Mouse (Mus musculus): Measurements from ENCODE around the gene Cmip. TPM values are rescaled to one million over a fixed set of nuclear protein-coding genes. Genes with fewer than 3 reads are reported as not detected.

Cmip gene
- polyA plus RNA-seq, 1 experiment from 2014 or later: 28.5 TPM

- no peaks in the 10 kb centered on the region for H3K4me1 ChIP-seq (ENCODE audit: control insufficient read depth, insufficient read depth, low read length)
- no peak overlapping the region for H3K4me3 ChIP-seq (ENCODE audit: low read depth, low read length)
- H3K36me3 ChIP-seq (ENCODE audit: control insufficient read depth, insufficient read depth, low read length): no peaks in the 10 kb centered on the region
- no peaks in the 10 kb centered on the region for H3K27me3 ChIP-seq (ENCODE audit: control insufficient read depth, insufficient read depth, low read length)
- DNase-seq (ENCODE audit: low spot score, missing footprints) (no peak), ATAC-seq (ENCODE audit: low FRiP score) (no peak)
- no peaks in the 10 kb centered on the region for H3K9me3 ChIP-seq (ENCODE audit: control insufficient read depth, low read length)
- no peak overlapping the region for H3K27ac ChIP-seq (ENCODE audit: low read depth, low read length)
- no peak overlapping the region for H3K9ac ChIP-seq (ENCODE audit: low read length)
- H3K4me2 ChIP-seq: no peak overlapping the region
- 61% methylated on average over 5 of the region's 5 CpGs for WGBS
Measured at GRCm38 (mm10) chr8:117480516-117480915, 223.7 kb downstream of the Cmip start.

GRCm38 (mm10) chr8:117481830-117482229 is 225.0 kb downstream of the Cmip start:
- Histone ChIP-seq H3K4me1 (ENCODE audit: control insufficient read depth, insufficient read depth, low read length) (no peaks in the 10 kb centered on the region), H3K9ac (ENCODE audit: low read length) (no peak overlapping the region), H3K36me3 (ENCODE audit: control insufficient read depth, insufficient read depth, low read length) (no peaks in the 10 kb centered on the region), H3K4me2 (no peak overlapping the region), H3K9me3 (ENCODE audit: control insufficient read depth, low read length) (no peaks in the 10 kb centered on the region), H3K27me3 (ENCODE audit: control insufficient read depth, insufficient read depth, low read length) (no peaks in the 10 kb centered on the region), H3K27ac (ENCODE audit: low read depth, low read length) (no peak overlapping the region), H3K4me3 (ENCODE audit: low read depth, low read length) (no peak overlapping the region)
- WGBS: 92% methylated on average over 5 of the region's 5 CpGs
- DNase-seq (ENCODE audit: low spot score, missing footprints): no peak
- ATAC-seq (ENCODE audit: low FRiP score): no peak

GRCm38 (mm10) chr8:117484731-117485130 is 227.9 kb downstream of the Cmip start:
- DNase-seq (ENCODE audit: low spot score, missing footprints) (no peak), ATAC-seq (ENCODE audit: low FRiP score) (no peak)
- Histone ChIP-seq H3K4me2 (no peak overlapping the region), H3K27me3 (ENCODE audit: control insufficient read depth, insufficient read depth, low read length) (no peaks in the 10 kb centered on the region), H3K9me3 (ENCODE audit: control insufficient read depth, low read length) (no peaks in the 10 kb centered on the region), H3K27ac (ENCODE audit: low read depth, low read length) (no peak overlapping the region), H3K9ac (ENCODE audit: low read length) (no peak overlapping the region), H3K4me1 (ENCODE audit: control insufficient read depth, insufficient read depth, low read length) (no peaks in the 10 kb centered on the region), H3K36me3 (ENCODE audit: control insufficient read depth, insufficient read depth, low read length) (no peaks in the 10 kb centered on the region), H3K4me3 (ENCODE audit: low read depth, low read length) (no peak overlapping the region)
- WGBS: 88% methylated on average over 8 of the region's 8 CpGs

GRCm38 (mm10) chr8:117485316-117485715 is 228.5 kb downstream of the Cmip start:
- no peak for DNase-seq (ENCODE audit: low spot score, missing footprints)
- no peak for ATAC-seq (ENCODE audit: low FRiP score)
- no peaks in the 10 kb centered on the region for H3K27me3 ChIP-seq (ENCODE audit: control insufficient read depth, insufficient read depth, low read length)
- H3K4me3 ChIP-seq (ENCODE audit: low read depth, low read length): no peak overlapping the region
- no peak overlapping the region for H3K4me2 ChIP-seq
- H3K9ac ChIP-seq (ENCODE audit: low read length): no peak overlapping the region
- no peaks in the 10 kb centered on the region for H3K9me3 ChIP-seq (ENCODE audit: control insufficient read depth, low read length)
- no peak overlapping the region for H3K27ac ChIP-seq (ENCODE audit: low read depth, low read length)
- H3K36me3 ChIP-seq (ENCODE audit: control insufficient read depth, insufficient read depth, low read length): no peaks in the 10 kb centered on the region
- 84% methylated on average over 1 of the region's 1 CpGs for WGBS
- H3K4me1 ChIP-seq (ENCODE audit: control insufficient read depth, insufficient read depth, low read length): no peaks in the 10 kb centered on the region

GRCm38 (mm10) chr8:117488246-117489005 is 231.6 kb downstream of the Cmip start:
- H3K36me3 ChIP-seq (ENCODE audit: control insufficient read depth, insufficient read depth, low read length): no peaks in the 10 kb centered on the region
- H3K9ac ChIP-seq (ENCODE audit: low read length): no peak overlapping the region
- DNase-seq (ENCODE audit: low spot score, missing footprints) (no peak), ATAC-seq (ENCODE audit: low FRiP score) (no peak)
- 82% methylated on average over 10 of the region's 10 CpGs for WGBS
- no peak overlapping the region for H3K4me2 ChIP-seq
- no peak overlapping the region for H3K27ac ChIP-seq (ENCODE audit: low read depth, low read length)
- no peaks in the 10 kb centered on the region for H3K9me3 ChIP-seq (ENCODE audit: control insufficient read depth, low read length)
- H3K4me1 ChIP-seq (ENCODE audit: control insufficient read depth, insufficient read depth, low read length): peaks cover 3% of the 10 kb centered on the region; the same call in 1 of the 2 replicates
- no peaks in the 10 kb centered on the region for H3K27me3 ChIP-seq (ENCODE audit: control insufficient read depth, insufficient read depth, low read length)
- no peak overlapping the region for H3K4me3 ChIP-seq (ENCODE audit: low read depth, low read length)

DNA sequence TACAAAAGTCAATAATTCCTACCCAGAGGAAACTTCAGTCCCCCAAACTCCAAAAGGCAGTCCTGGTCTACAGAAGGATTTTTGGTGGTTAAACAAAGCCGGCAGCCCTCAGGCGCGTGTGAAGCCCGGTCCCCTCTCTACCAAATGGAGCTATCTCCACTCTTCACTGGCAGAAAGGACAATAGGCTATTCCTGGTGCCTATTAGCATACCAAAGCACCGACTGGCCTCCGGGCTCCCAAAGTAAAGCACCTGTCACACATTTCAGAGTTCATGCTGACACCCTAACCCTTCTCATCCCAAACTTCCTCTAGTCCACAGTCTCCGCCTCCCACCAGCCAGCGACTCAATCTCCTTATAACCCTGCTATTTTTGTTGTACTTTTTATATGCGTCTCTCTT is 236.7 kb downstream of the Cmip start:
- Histone ChIP-seq H3K9ac (ENCODE audit: low read length) (no peak overlapping the region), H3K4me1 (ENCODE audit: control insufficient read depth, insufficient read depth, low read length) (peaks cover 13% of the 10 kb centered on the region; the same call in 1 of the 2 replicates), H3K9me3 (ENCODE audit: control insufficient read depth, low read length) (no peaks in the 10 kb centered on the region), H3K36me3 (ENCODE audit: control insufficient read depth, insufficient read depth, low read length) (no peaks in the 10 kb centered on the region), H3K4me2 (no peak overlapping the region), H3K4me3 (ENCODE audit: low read depth, low read length) (no peak overlapping the region), H3K27ac (ENCODE audit: low read depth, low read length) (no peak overlapping the region), H3K27me3 (ENCODE audit: control insufficient read depth, insufficient read depth, low read length) (peaks cover 8% of the 10 kb centered on the region)
- no peak for ATAC-seq (ENCODE audit: low FRiP score)
- 10% methylated on average over 9 of the region's 9 CpGs for WGBS
- no peak for DNase-seq (ENCODE audit: low spot score, missing footprints)

DNA sequence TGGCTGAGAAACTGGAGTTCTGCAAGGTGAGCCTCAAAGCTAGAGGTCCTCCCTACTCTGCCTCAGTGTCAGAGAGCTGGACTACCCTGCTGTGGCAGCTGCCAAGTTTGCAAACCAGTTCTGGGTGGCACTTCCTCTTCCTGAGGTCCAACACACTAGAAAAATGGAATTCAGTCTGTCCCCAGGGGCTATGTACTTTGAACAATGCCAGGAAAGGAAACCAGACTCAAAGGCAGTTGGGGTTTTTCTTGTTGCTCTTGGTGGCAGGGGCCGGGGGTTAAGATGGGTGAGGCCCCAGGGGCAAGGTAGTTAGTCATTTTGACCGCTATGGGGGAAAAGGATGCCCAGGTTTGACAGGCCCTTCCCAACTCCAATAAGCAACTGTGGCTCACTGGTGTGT is 238.0 kb downstream of the Cmip start:
- ATAC-seq (ENCODE audit: low FRiP score): no peak
- Histone ChIP-seq H3K4me2 (no peak overlapping the region), H3K4me3 (ENCODE audit: low read depth, low read length) (no peak overlapping the region), H3K4me1 (ENCODE audit: control insufficient read depth, insufficient read depth, low read length) (peaks cover 17% of the 10 kb centered on the region; the same call in 1 of the 2 replicates), H3K9me3 (ENCODE audit: control insufficient read depth, low read length) (no peaks in the 10 kb centered on the region), H3K36me3 (ENCODE audit: control insufficient read depth, insufficient read depth, low read length) (no peaks in the 10 kb centered on the region), H3K9ac (ENCODE audit: low read length) (no peak overlapping the region), H3K27me3 (ENCODE audit: control insufficient read depth, insufficient read depth, low read length) (peaks cover 17% of the 10 kb centered on the region), H3K27ac (ENCODE audit: low read depth, low read length) (no peak overlapping the region)
- DNase-seq (ENCODE audit: low spot score, missing footprints): no peak
- WGBS: 72% methylated on average over 2 of the region's 2 CpGs

GRCm38 (mm10) chr8:117498179-117498914 is 241.5 kb downstream of the Cmip start, which contains the start of gene Plcg2:
TSS of gene Plcg2 (plus strand) at chr8:117498291.
- Histone ChIP-seq H3K9ac (ENCODE audit: low read length) (peak within 1 kb of the TSS; percentile 59), H3K27me3 (ENCODE audit: control insufficient read depth, insufficient read depth, low read length) (peaks cover 17% of the 10 kb centered on the region), H3K4me3 (ENCODE audit: low read depth, low read length) (peak within 1 kb of the TSS; percentile 55), H3K4me1 (ENCODE audit: control insufficient read depth, insufficient read depth, low read length) (peaks cover 16% of the 10 kb centered on the region; the same call in 1 of the 2 replicates), H3K27ac (ENCODE audit: low read depth, low read length) (no peak within 1 kb of the TSS), H3K9me3 (ENCODE audit: control insufficient read depth, low read length) (no peaks in the 10 kb centered on the region), H3K4me2 (peak within 1 kb of the TSS; percentile 100), H3K36me3 (ENCODE audit: control insufficient read depth, insufficient read depth, low read length) (no peaks in the 10 kb centered on the region)
- ATAC-seq (ENCODE audit: low FRiP score) (peak; percentile 71), DNase-seq (ENCODE audit: low spot score, missing footprints) (peak; percentile 89)
- under 1% methylated on average over 61 of the region's 62 CpGs for WGBS

GRCm38 (mm10) chr8:117498915-117499540 is 242.2 kb downstream of the Cmip start:
- Histone ChIP-seq H3K27me3 (ENCODE audit: control insufficient read depth, insufficient read depth, low read length) (peaks cover 17% of the 10 kb centered on the region), H3K4me3 (ENCODE audit: low read depth, low read length) (peak overlapping the region; percentile 55), H3K9ac (ENCODE audit: low read length) (peak overlapping the region; percentile 59; the same call in 1 of the 2 replicates), H3K4me1 (ENCODE audit: control insufficient read depth, insufficient read depth, low read length) (peaks cover 14% of the 10 kb centered on the region; the same call in 1 of the 2 replicates), H3K4me2 (peak overlapping the region; percentile 100), H3K36me3 (ENCODE audit: control insufficient read depth, insufficient read depth, low read length) (no peaks in the 10 kb centered on the region), H3K9me3 (ENCODE audit: control insufficient read depth, low read length) (no peaks in the 10 kb centered on the region), H3K27ac (ENCODE audit: low read depth, low read length) (no peak overlapping the region)
- no peak for DNase-seq (ENCODE audit: low spot score, missing footprints)
- 11% methylated on average over 20 of the region's 20 CpGs for WGBS
- no peak for ATAC-seq (ENCODE audit: low FRiP score)
